Mouse (Mus musculus) liver, embryonic 13.5 days (tissue): Measurements from ENCODE around the gene Ttll4. TPM values are rescaled to one million over a fixed set of nuclear protein-coding genes. Genes with fewer than 3 reads are reported as not detected.

Experiments
- polyA plus RNA-seq: library from polyadenylated mRNA; unstranded; fragments of >200 nt; fragmentation: Nextera tagmentation; extraction: Ambion mirVana; gene quantifications from 2 replicates; pipeline ENCODE4 v1.2.1, GENCODE M21; 2015

The Ttll4 gene
- polyA plus RNA-seq, 1 experiment from 2014 or later: 5.7 TPM

Other genes starting within 250 kb of the Ttll4 start
- gene Cnot9, start 155.7 kb upstream of the Ttll4 start, polyA plus RNA-seq: 40.6 and 50.6 TPM in 2 replicates
- gene Plcd4, start 118.9 kb upstream of the Ttll4 start, polyA plus RNA-seq: 0.02 and 0.22 TPM in 2 replicates
- 13.6 and 16.6 TPM in 2 replicates for gene Usp37, start 117.5 kb upstream of the Ttll4 start, polyA plus RNA-seq
- 1.8 TPM in 2 replicates for gene Zfp142, start 73.5 kb upstream of the Ttll4 start, polyA plus RNA-seq
- 13.8 and 14.3 TPM in 2 replicates for gene Bcs1l, start 73.5 kb upstream of the Ttll4 start, polyA plus RNA-seq
- 12.9 and 13.7 TPM in 2 replicates for gene Rnf25, start 60.3 kb upstream of the Ttll4 start, polyA plus RNA-seq
- gene Stk36, start 60.3 kb upstream of the Ttll4 start, polyA plus RNA-seq: 0.50 and 0.58 TPM in 2 replicates
- gene Cyp27a1, start 51.8 kb downstream of the Ttll4 start, polyA plus RNA-seq: 2.6 and 3.2 TPM in 2 replicates
- gene Prkag3, start 87.5 kb downstream of the Ttll4 start, polyA plus RNA-seq: 0.05 and 0.12 TPM in 2 replicates
- 0.15 and 0.41 TPM in 2 replicates for gene Wnt6, start 110.1 kb downstream of the Ttll4 start, polyA plus RNA-seq
- gene Wnt10a, start 129.8 kb downstream of the Ttll4 start, polyA plus RNA-seq: not detected in 2 replicates
- not detected in 2 replicates for gene Cdk5r2, start 193.2 kb downstream of the Ttll4 start, polyA plus RNA-seq
- 0.06 and 0.07 TPM in 2 replicates for gene Fev, start 223.7 kb downstream of the Ttll4 start, polyA plus RNA-seq
- not detected in 2 replicates for gene Cryba2, start 231.4 kb downstream of the Ttll4 start, polyA plus RNA-seq